Mouse (Mus musculus): ENCODE results near the gene Bckdhb. TPM values are rescaled to one million over a fixed set of nuclear protein-coding genes. Genes with fewer than 3 reads are reported as not detected.
"Not testable (repeated sequence)": the region's sequence is repeated elsewhere in the genome, so short reads cannot be mapped to it uniquely, and the experiment has no call there.

Bckdhb gene
- polyA plus RNA-seq, 1 experiment from 2014 or later, result 63.7 TPM

- 95% methylated on average over 6 of the region's 6 CpGs for WGBS
- Histone ChIP-seq H3K9ac (ENCODE audit: low read length) (no peak overlapping the region), H3K27me3 (ENCODE audit: control insufficient read depth, insufficient read depth, low read length) (no peaks in the 10 kb centered on the region), H3K27ac (ENCODE audit: low read depth, low read length) (no peak overlapping the region), H3K36me3 (ENCODE audit: control insufficient read depth, insufficient read depth, low read length) (no peaks in the 10 kb centered on the region), H3K4me2 (ENCODE audit: low read depth, low read length, severe bottlenecking) (no peak overlapping the region), H3K4me3 (ENCODE audit: low read depth, low read length) (no peak overlapping the region), H3K9me3 (ENCODE audit: control insufficient read depth, low read length) (no peaks in the 10 kb centered on the region), H3K4me1 (replicated peaks; ENCODE audit: control insufficient read depth, insufficient read depth, low read length) (no peaks in the 10 kb centered on the region)
- ATAC-seq (replicated peaks; ENCODE audit: low FRiP score), result no peak
- DNase-seq (ENCODE audit: low spot score), result no peak
Measured at GRCm38 (mm10) chr9:84044136-84044535, 119.2 kb downstream of the Bckdhb start.

DNA sequence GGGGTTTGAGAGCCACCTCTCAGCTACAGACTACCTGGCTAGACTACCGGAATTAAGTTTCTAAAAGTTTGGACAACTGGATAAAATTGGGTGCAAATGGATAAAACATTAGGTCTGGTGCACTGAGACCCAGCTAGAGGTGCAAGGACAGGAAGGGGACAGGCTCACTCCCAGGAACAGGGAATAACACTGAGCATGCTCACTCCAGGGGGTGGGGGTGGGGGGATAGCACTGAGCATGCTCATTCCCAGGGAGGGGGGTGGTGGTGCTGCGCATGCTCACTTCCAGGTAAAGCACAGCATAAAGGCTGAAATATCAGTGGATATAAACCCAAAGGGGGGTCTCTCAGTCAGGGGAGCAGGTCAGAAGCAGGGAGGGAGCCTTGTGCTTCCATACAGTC lies 120.7 kb downstream of the Bckdhb start:
- Histone ChIP-seq H3K4me1 (replicated peaks; ENCODE audit: control insufficient read depth, insufficient read depth, low read length) (no peaks in the 10 kb centered on the region), H3K27ac (ENCODE audit: low read depth, low read length) (no peak overlapping the region), H3K9me3 (ENCODE audit: control insufficient read depth, low read length) (no peaks in the 10 kb centered on the region), H3K36me3 (ENCODE audit: control insufficient read depth, insufficient read depth, low read length) (no peaks in the 10 kb centered on the region), H3K9ac (ENCODE audit: low read length) (no peak overlapping the region), H3K4me3 (ENCODE audit: low read depth, low read length) (no peak overlapping the region), H3K27me3 (ENCODE audit: control insufficient read depth, insufficient read depth, low read length) (no peaks in the 10 kb centered on the region), H3K4me2 (ENCODE audit: low read depth, low read length, severe bottlenecking) (no peak overlapping the region)
- ATAC-seq (replicated peaks; ENCODE audit: low FRiP score) (no peak), DNase-seq (ENCODE audit: low spot score) (no peak)
- 91% methylated on average over 2 of the region's 2 CpGs for WGBS

DNA sequence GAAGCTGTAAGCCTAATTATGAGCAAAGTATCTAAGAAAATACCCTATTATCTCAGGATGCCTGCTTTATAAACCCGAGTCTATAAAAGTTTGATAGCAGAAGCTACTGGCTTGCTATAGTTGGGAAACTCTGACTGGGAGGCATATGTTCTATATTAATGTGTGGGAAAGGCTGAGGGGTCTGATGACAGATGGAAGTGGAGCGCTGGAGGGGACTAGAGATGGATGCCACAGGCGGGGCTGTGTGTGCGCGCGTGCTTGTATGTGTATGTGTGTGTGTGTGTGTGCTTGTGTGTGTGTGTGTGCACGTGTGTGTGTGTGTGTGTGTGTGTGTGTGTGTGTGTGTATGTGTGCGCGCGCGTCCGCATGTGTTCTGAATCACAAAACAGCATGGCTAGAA lies 121.4 kb downstream of the Bckdhb start:
- Histone ChIP-seq H3K27ac (ENCODE audit: low read depth, low read length) (no peak overlapping the region), H3K4me1 (replicated peaks; ENCODE audit: control insufficient read depth, insufficient read depth, low read length) (no peaks in the 10 kb centered on the region), H3K27me3 (ENCODE audit: control insufficient read depth, insufficient read depth, low read length) (no peaks in the 10 kb centered on the region), H3K4me2 (ENCODE audit: low read depth, low read length, severe bottlenecking) (no peak overlapping the region), H3K36me3 (ENCODE audit: control insufficient read depth, insufficient read depth, low read length) (no peaks in the 10 kb centered on the region), H3K9me3 (ENCODE audit: control insufficient read depth, low read length) (no peaks in the 10 kb centered on the region), H3K9ac (ENCODE audit: low read length) (no peak overlapping the region), H3K4me3 (ENCODE audit: low read depth, low read length) (no peak overlapping the region)
- ATAC-seq (replicated peaks; ENCODE audit: low FRiP score) (no peak), DNase-seq (ENCODE audit: low spot score) (no peak)
- 92% methylated on average over 12 of the region's 12 CpGs for WGBS

DNA sequence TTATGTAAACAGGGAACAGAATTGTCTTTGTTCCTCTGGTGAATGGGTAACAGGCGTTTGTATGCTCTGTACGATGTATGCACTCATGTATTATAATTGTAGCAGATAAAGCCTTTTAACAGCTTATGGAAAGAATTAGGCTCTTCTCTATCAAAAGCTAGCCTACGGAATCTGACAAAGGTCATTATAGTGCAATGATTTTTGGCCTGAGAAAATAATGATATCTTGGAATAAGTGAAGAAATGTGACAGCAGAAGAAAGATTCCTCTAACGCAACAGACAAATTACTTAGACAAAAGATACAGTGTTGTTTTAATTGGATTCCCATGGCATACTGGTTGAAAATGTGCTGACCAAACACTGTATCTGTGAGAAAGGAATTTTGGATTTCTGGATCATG lies 122.0 kb downstream of the Bckdhb start:
- no peak for ATAC-seq (replicated peaks; ENCODE audit: low FRiP score)
- Histone ChIP-seq H3K4me3 (ENCODE audit: low read depth, low read length) (no peak overlapping the region), H3K4me2 (ENCODE audit: low read depth, low read length, severe bottlenecking) (no peak overlapping the region), H3K4me1 (replicated peaks; ENCODE audit: control insufficient read depth, insufficient read depth, low read length) (no peaks in the 10 kb centered on the region), H3K27me3 (ENCODE audit: control insufficient read depth, insufficient read depth, low read length) (no peaks in the 10 kb centered on the region), H3K36me3 (ENCODE audit: control insufficient read depth, insufficient read depth, low read length) (no peaks in the 10 kb centered on the region), H3K27ac (ENCODE audit: low read depth, low read length) (no peak overlapping the region), H3K9me3 (ENCODE audit: control insufficient read depth, low read length) (no peaks in the 10 kb centered on the region), H3K9ac (ENCODE audit: low read length) (no peak overlapping the region)
- WGBS, result 47% methylated on average over 4 of the region's 4 CpGs
- DNase-seq (ENCODE audit: low spot score), result no peak

DNA sequence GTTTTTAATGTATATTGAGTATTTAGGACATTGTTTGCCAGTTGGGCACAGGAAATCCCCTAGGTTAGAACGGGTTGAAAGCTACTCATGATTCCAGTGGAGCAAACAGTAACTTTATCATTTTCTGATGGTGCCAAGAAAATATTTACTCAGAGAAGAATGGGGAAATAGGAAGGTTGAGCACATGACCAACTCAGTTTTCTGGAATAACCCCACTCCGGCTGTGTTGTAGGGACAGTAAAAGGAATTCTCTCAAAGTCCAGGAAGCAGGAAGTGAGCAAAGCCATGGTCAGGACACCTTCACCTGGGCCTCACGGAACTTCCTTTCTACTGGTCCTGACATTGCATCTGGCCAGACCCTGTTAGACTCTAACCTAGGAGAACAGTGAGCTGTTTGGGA lies 122.5 kb downstream of the Bckdhb start:
- DNase-seq (ENCODE audit: low spot score), result no peak
- H3K4me3 ChIP-seq (ENCODE audit: low read depth, low read length), result no peak overlapping the region
- no peak overlapping the region for H3K27ac ChIP-seq (ENCODE audit: low read depth, low read length)
- H3K27me3 ChIP-seq (ENCODE audit: control insufficient read depth, insufficient read depth, low read length), result no peaks in the 10 kb centered on the region
- no peak for ATAC-seq (replicated peaks; ENCODE audit: low FRiP score)
- no peak overlapping the region for H3K4me2 ChIP-seq (ENCODE audit: low read depth, low read length, severe bottlenecking)
- H3K9me3 ChIP-seq (ENCODE audit: control insufficient read depth, low read length), result no peaks in the 10 kb centered on the region
- H3K4me1 ChIP-seq (replicated peaks; ENCODE audit: control insufficient read depth, insufficient read depth, low read length), result no peaks in the 10 kb centered on the region
- no peaks in the 10 kb centered on the region for H3K36me3 ChIP-seq (ENCODE audit: control insufficient read depth, insufficient read depth, low read length)
- 90% methylated on average over 3 of the region's 3 CpGs for WGBS
- H3K9ac ChIP-seq (ENCODE audit: low read length), result no peak overlapping the region

GRCm38 (mm10) chr9:84049142-84049541 lies 124.2 kb downstream of the Bckdhb start:
- Histone ChIP-seq H3K9ac (ENCODE audit: low read length) (no peak overlapping the region), H3K4me2 (ENCODE audit: low read depth, low read length, severe bottlenecking) (no peak overlapping the region), H3K9me3 (ENCODE audit: control insufficient read depth, low read length) (no peaks in the 10 kb centered on the region), H3K27ac (ENCODE audit: low read depth, low read length) (no peak overlapping the region), H3K4me1 (replicated peaks; ENCODE audit: control insufficient read depth, insufficient read depth, low read length) (no peaks in the 10 kb centered on the region), H3K36me3 (ENCODE audit: control insufficient read depth, insufficient read depth, low read length) (no peaks in the 10 kb centered on the region), H3K27me3 (ENCODE audit: control insufficient read depth, insufficient read depth, low read length) (no peaks in the 10 kb centered on the region), H3K4me3 (ENCODE audit: low read depth, low read length) (no peak overlapping the region)
- no peak for ATAC-seq (replicated peaks; ENCODE audit: low FRiP score)
- no peak for DNase-seq (ENCODE audit: low spot score)
- 33% methylated on average over 1 of the region's 1 CpGs for WGBS

DNA sequence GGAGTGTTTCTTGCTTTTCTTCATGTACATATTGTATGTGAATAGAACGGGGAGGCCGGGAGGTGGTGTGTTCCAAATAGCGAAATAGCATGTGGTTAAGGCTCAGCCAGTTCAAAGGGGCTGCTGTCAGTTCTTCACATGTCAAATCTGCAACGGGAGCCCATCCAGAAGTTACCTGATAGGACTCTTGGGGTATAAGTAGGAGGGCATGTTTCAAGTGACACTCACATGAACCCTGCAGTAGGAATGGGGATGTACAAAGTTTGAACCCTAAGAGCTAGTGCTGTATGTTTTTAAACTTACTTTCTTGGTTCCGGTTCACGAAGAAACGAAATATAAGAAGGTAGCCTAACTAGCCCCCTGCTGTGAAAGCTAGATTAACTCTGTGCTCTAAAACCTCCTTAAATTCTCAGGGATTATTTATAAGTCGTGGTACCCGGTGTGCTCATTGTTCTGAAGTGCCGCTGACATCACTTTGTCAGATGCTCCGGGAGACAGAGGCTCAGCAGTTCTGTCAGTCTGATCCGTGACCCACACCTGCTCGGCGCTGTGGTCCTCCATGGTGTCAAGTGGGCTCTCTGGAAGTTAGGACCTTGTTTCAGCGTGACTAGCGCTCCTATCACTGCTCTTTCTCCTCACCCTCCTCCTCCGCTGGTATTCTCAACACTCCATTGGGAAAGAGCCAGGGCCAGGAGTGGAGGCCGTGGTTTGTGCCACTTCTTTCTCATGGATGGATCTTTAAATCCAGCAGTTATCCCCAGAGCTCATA lies 126.1 kb downstream of the Bckdhb start:
- no peak overlapping the region for H3K9ac ChIP-seq (ENCODE audit: low read length)
- H3K4me2 ChIP-seq (ENCODE audit: low read depth, low read length, severe bottlenecking), result no peak overlapping the region
- no peaks in the 10 kb centered on the region for H3K4me1 ChIP-seq (replicated peaks; ENCODE audit: control insufficient read depth, insufficient read depth, low read length)
- WGBS, result 75% methylated on average over 18 of the region's 18 CpGs
- ATAC-seq (replicated peaks; ENCODE audit: low FRiP score), result no peak
- DNase-seq (ENCODE audit: low spot score), result no peak
- H3K36me3 ChIP-seq (ENCODE audit: control insufficient read depth, insufficient read depth, low read length), result no peaks in the 10 kb centered on the region
- H3K27me3 ChIP-seq (ENCODE audit: control insufficient read depth, insufficient read depth, low read length), result no peaks in the 10 kb centered on the region
- H3K9me3 ChIP-seq (ENCODE audit: control insufficient read depth, low read length), result no peaks in the 10 kb centered on the region
- no peak overlapping the region for H3K27ac ChIP-seq (ENCODE audit: low read depth, low read length)
- H3K4me3 ChIP-seq (ENCODE audit: low read depth, low read length), result no peak overlapping the region

DNA sequence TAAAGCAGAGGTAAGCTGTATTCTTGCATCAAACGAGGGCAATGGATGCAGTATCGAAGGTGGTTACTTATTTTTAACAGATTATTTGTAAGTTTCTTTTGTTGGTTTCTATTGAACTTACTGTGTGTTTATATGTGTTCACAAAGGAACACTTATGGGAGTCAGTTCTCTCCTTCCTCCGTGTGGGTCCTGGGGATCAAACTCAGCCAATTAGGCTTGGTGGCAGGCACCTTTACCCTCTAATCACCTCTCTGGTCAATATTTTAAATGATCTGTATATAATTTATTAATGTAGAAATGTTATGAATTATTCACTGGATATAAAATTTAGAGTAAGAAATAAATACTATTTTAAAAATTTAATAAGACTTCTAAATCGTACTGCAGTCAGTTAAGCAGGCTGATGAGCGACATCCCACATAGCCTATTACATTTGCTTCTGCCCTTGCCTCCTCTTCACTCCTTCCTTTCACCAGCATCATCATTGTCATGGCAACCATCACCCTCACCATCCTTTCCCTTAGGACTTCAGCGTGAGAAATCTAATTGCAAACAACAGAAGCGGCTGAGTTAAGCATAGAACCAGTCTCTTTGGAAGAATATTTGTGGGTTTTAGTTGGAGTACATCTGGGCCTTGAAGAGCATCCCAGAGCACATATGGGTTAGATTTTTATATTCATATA lies 130.3 kb downstream of the Bckdhb start:
- ATAC-seq (replicated peaks; ENCODE audit: low FRiP score) (0 out of 2 replicates have a peak, but pooled peaks have one; percentile 49), DNase-seq (ENCODE audit: low spot score) (no peak)
- H3K4me3 ChIP-seq (ENCODE audit: low read depth, low read length), result no peak overlapping the region
- no peaks in the 10 kb centered on the region for H3K4me1 ChIP-seq (replicated peaks; ENCODE audit: control insufficient read depth, insufficient read depth, low read length)
- WGBS, result 84% methylated on average over 7 of the region's 7 CpGs
- H3K4me2 ChIP-seq (ENCODE audit: low read depth, low read length, severe bottlenecking), result no peak overlapping the region
- H3K9ac ChIP-seq (ENCODE audit: low read length), result no peak overlapping the region
- H3K27me3 ChIP-seq (ENCODE audit: control insufficient read depth, insufficient read depth, low read length), result no peaks in the 10 kb centered on the region
- no peaks in the 10 kb centered on the region for H3K9me3 ChIP-seq (ENCODE audit: control insufficient read depth, low read length)
- no peaks in the 10 kb centered on the region for H3K36me3 ChIP-seq (ENCODE audit: control insufficient read depth, insufficient read depth, low read length)
- no peak overlapping the region for H3K27ac ChIP-seq (ENCODE audit: low read depth, low read length)

GRCm38 (mm10) chr9:84060781-84061180 lies 135.8 kb downstream of the Bckdhb start:
- H3K4me2 ChIP-seq (ENCODE audit: low read depth, low read length, severe bottlenecking); H3K4me3 ChIP-seq (ENCODE audit: low read depth, low read length); H3K36me3 ChIP-seq (ENCODE audit: control insufficient read depth, insufficient read depth, low read length); H3K9ac ChIP-seq (ENCODE audit: low read length); ATAC-seq (replicated peaks; ENCODE audit: low FRiP score); H3K27ac ChIP-seq (ENCODE audit: low read depth, low read length); DNase-seq (ENCODE audit: low spot score); H3K27me3 ChIP-seq (ENCODE audit: control insufficient read depth, insufficient read depth, low read length); H3K9me3 ChIP-seq (ENCODE audit: control insufficient read depth, low read length); H3K4me1 ChIP-seq (replicated peaks; ENCODE audit: control insufficient read depth, insufficient read depth, low read length): not testable (repeated sequence)
- 92% methylated on average over 4 of the region's 4 CpGs for WGBS

All from forebrain, embryonic 11.5 days (tissue).